In the genomic region with DNA sequence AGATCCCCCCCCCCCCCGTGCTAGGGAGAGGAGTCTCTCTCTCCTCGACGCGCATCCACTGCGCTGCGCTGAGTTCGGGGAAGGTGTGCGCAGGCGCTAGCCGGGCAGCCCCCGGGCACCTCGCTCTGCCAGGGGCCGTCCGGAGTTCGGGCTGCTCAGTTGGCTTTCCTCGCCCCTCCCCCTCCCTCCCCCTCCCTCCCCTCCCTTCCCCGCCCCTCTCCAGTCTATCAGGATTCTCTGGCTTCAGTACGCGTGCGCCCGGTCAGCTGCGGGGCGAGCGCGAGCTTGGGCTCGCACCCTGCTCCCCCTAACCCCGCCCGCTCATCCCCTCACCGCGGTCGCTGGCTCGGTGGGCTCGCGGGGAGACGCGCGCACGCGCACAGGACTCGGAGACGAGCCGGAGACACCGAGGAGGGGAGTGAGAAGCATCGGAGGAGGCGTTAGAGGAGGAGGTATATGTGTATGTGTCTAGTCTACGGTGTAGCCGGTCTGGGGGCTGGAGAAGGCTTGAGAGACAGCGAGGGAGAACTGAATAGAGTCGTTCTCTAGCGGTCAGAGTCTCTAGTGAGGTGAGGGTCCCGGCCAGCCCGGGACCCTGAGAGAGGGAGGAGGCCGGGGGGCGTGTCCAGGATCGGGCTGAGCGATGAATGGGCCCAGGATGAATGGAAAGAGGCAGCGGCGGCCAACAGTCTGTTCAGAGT, we compare ENCODE assay signal across 8 mouse cellular contexts. TPM values are rescaled to one million over a fixed set of nuclear protein-coding genes. Genes with fewer than 3 reads are reported as not detected.
DNase-seq lines count a peak whose midpoint lies in the region; ATAC-seq lines count a peak whose summit lies in the region.

No protein-coding gene starts in this region.

- no peaks in the 10 kb centered on the region for H3K36me3 ChIP-seq in forebrain, embryonic 11.5 days (ENCODE audit: control insufficient read depth, insufficient read depth, low read length)
- no peaks in the 10 kb centered on the region for H3K36me3 ChIP-seq in heart, embryonic 15.5 days
- no peaks in the 10 kb centered on the region for H3K36me3 ChIP-seq in liver, embryonic 13.5 days

- no peaks in the 10 kb centered on the region for H3K27me3 ChIP-seq in forebrain, embryonic 11.5 days (ENCODE audit: control insufficient read depth, insufficient read depth, low read length)
- no peaks in the 10 kb centered on the region for H3K27me3 ChIP-seq in heart, embryonic 15.5 days
- peaks cover 32% of the 10 kb centered on the region for H3K27me3 ChIP-seq in liver, embryonic 13.5 days

- ATAC-seq in forebrain, embryonic 11.5 days (replicated peaks; ENCODE audit: low FRiP score) = peak; percentile 91
- peak; percentile 92 for ATAC-seq in heart, embryonic 15.5 days (replicated peaks; ENCODE audit: insufficient number of reproducible peaks, insufficient read depth, low FRiP score, low read depth)
- peak; percentile 64 for ATAC-seq in liver, embryonic 13.5 days (ENCODE audit: low read depth)

- H3K27ac ChIP-seq in forebrain, embryonic 11.5 days (ENCODE audit: low read depth, low read length) = peak overlapping the region; percentile 75
- H3K27ac ChIP-seq in heart, embryonic 15.5 days = peak overlapping the region; percentile 73
- H3K27ac ChIP-seq in liver, embryonic 13.5 days = no peak overlapping the region

- peak overlapping the region; percentile 40 for H3K4me3 ChIP-seq in forebrain, embryonic 11.5 days (ENCODE audit: low read depth, low read length)
- H3K4me3 ChIP-seq in heart, embryonic 15.5 days = peak overlapping the region; percentile 61
- peak overlapping the region; percentile 44 for H3K4me3 ChIP-seq in liver, embryonic 13.5 days (replicated peaks)

- DNase-seq in CD4-positive helper T cell, adult 2 months (ENCODE audit: low read depth, low spot score) = peak; percentile 4
- peak; percentile 78 for DNase-seq in brain, embryonic 18.5 days (ENCODE audit: low read depth, low spot score)
- DNase-seq in forebrain, embryonic 11.5 days (ENCODE audit: low spot score) = peak; percentile 93
- peak; percentile 27 to 59 for DNase-seq in kidney, postnatal 25 days
- DNase-seq in liver, embryonic 13.5 days = peak; percentile 14
- DNase-seq in ovary, adult 18-20 months (ENCODE audit: low spot score) = peak; percentile 66
- DNase-seq in thymus, postnatal 4 days = peak; percentile 76

- H3K4me2 ChIP-seq in forebrain, embryonic 11.5 days (ENCODE audit: low read depth, low read length, severe bottlenecking) = peak overlapping the region; percentile 54
- H3K4me2 ChIP-seq in heart, embryonic 15.5 days = peak overlapping the region; percentile 70
- peak overlapping the region; percentile 59 for H3K4me2 ChIP-seq in liver, embryonic 13.5 days

- H3K9me3 ChIP-seq in forebrain, embryonic 11.5 days (ENCODE audit: control insufficient read depth, low read length) = no peaks in the 10 kb centered on the region
- no peaks in the 10 kb centered on the region for H3K9me3 ChIP-seq in heart, embryonic 15.5 days (replicated peaks)
- H3K9me3 ChIP-seq in liver, embryonic 13.5 days (replicated peaks) = no peaks in the 10 kb centered on the region

- 15% methylated on average over 43 of the region's 58 CpGs for WGBS in forebrain, embryonic 11.5 days
- WGBS in heart, embryonic 15.5 days = 21% methylated on average over 45 of the region's 58 CpGs
- 14% methylated on average over 30 of the region's 58 CpGs for WGBS in liver, embryonic 13.5 days (ENCODE audit: insufficient replicate concordance)

- H3K9ac ChIP-seq in forebrain, embryonic 11.5 days (ENCODE audit: low read length) = peak overlapping the region; percentile 51
- H3K9ac ChIP-seq in heart, embryonic 15.5 days = peak overlapping the region; percentile 47
- H3K9ac ChIP-seq in liver, embryonic 13.5 days = no peak overlapping the region

- H3K4me1 ChIP-seq in forebrain, embryonic 11.5 days (replicated peaks; ENCODE audit: control insufficient read depth, insufficient read depth, low read length) = no peaks in the 10 kb centered on the region
- H3K4me1 ChIP-seq in heart, embryonic 15.5 days (replicated peaks) = no peaks in the 10 kb centered on the region
- H3K4me1 ChIP-seq in liver, embryonic 13.5 days (replicated peaks) = no peaks in the 10 kb centered on the region

RNA-seq across cellular contexts. Expression of a gene that starts 28.5 kb away (rescaled TPM):
- 14.0 and 14.3 TPM in 2 replicates for polyA plus RNA-seq in forebrain, embryonic 11.5 days (2014; fragmentation: Nextera tagmentation; extraction: Ambion mirVana)
- polyA plus RNA-seq in heart, embryonic 15.5 days (2015; fragmentation: Nextera tagmentation; extraction: Ambion mirVana) = 0.44 and 0.52 TPM in 2 replicates
- polyA plus RNA-seq in liver, embryonic 13.5 days (2015; fragmentation: Nextera tagmentation; extraction: Ambion mirVana) = 0.14 and 0.21 TPM in 2 replicates

Comparison
In these comparisons a context has a peak if more than half of its experiments do, and no peak if none do; other contexts are left out.
1. DNase-seq: peak in every context shown above with its lines; median percentile 93 in forebrain, embryonic 11.5 days; 78 in brain, embryonic 18.5 days; 76 in thymus, postnatal 4 days; 66 in ovary, adult 18-20 months; 43 in kidney, postnatal 25 days; 14 in liver, embryonic 13.5 days; 4 in CD4-positive helper T cell, adult 2 months.